Mouse (Mus musculus) testis, adult 2 months (tissue): Measurements from ENCODE around the gene Bglap.

Source experiments
- CTCF ChIP-seq: fragments of 200-500 bp; IDR thresholded peaks from 2 replicates; pipeline ENCODE4 v1.5.1; 2012; ENCODE audit warnings: low read depth, mild to moderate bottlenecking, inconsistent platforms, low read length, moderate library complexity; ENCODE audit not compliant: control insufficient read depth, insufficient read depth, insufficient replicate concordance
- POLR2A ChIP-seq: fragments of 200-500 bp; IDR thresholded peaks from 2 replicates; pipeline ENCODE4 v1.6.1; 2012; ENCODE audit warnings: low read depth, mild to moderate bottlenecking, inconsistent platforms, low read length, moderate library complexity; ENCODE audit not compliant: control insufficient read depth

GRCm38 (mm10) chr3:88338316-88338715, 45.9 kb downstream of the Bglap start:
- TF ChIP-seq POLR2A (no peak), CTCF (no peak)
